Mouse (Mus musculus) cerebellum, postnatal 10 days (tissue): ENCODE results near the gene Osgep.
A peak's percentile ranks its signal among the peaks of the same experiment; 100 is the strongest.
"Not testable (repeated sequence)": the region's sequence is repeated elsewhere in the genome, so short reads cannot be mapped to it uniquely, and the experiment has no call there.

ENCODE experiments used
- DNase-seq, 2 experiments: peaks; one replicate each; pipeline ENCODE4 v3.0.0; 2021; ENCODE audit warnings: mixed read lengths in 2 of 2

The Osgep gene

GRCm38 (mm10) chr14:50875591-50876230, 49.0 kb downstream of the Osgep start:
- no peak for DNase-seq

DNA sequence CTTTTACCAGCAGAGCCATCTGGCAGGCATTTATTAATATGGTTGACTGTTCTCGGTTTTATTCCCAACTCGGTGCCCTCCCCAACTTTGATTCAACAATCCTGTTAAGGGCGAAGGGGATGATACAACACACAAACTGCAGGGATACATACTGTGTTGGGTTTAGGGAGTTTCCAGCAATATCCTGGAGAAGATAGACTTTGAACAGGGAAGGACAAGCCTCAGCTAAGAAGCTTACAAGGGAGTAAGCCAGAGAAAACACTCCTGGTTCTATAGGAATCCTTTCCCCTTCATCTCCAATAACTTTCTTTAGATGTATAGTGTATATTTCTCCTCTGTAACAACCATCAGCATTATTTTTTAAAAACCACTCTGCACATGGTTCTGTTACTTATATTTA, 49.5 kb downstream of the Osgep start:
- no peak for DNase-seq

GRCm38 (mm10) chr14:50871284-50871683, 53.4 kb downstream of the Osgep start:
- no peak for DNase-seq

DNA sequence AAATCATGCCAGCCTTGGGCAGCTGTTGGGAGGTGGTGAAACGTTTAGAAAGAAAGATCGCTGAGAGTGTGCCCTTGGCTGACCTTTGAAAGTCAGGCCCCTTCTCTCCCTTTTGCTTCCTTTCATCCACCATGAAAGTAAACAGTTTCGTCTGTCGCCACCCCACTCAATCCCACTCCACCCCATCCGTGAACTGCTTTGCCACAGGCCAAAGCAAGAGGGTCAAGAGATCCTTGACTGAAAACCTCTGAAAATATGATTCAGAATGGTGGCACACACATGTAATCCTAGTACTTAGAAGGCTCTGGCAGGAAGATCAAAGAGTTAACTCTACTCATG, 53.9 kb downstream of the Osgep start:
- no peak for DNase-seq

DNA sequence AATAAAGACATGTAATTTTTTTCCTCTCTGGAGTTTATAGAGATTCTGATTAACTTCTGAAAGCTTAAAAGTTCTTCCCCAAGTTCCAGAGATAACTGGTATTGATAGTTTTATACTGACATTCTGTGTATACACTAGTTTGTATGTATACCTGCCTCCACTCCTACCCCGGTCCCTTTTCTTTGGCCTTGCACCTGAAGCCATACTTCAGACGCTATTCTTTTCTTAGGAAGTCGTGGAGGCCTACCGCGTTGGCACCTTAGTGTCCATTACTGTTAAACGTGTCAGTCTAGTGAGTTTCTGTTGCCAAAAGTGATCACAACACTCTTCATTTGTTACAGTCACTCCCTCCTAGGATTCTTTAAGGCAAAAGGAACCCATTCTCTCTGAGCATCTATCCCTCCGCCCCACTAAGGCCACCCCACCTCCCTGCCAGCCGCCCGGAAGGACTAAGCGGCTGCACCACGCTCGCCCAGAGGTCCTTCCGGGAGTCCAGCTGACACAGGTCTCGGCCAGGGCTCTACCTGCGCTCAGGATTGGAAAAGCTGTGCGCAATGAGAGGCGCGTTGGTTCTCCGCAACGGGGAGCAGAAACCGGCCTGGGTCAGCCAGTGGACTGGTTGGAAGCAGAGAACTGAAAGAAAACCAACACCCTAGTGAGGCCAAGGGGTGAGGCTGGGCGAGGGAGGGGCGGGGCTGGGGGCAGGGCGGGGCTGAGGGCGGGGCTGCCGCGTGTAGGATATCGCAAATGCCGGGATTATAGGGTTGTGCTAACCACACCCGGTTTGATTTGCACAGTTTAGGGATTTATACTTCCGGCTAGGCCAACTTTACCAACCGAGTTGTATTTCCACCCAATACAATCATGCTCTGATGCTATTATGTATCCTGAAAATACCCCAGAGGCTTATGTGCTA, 54.5 kb downstream of the Osgep start, which contains the start of gene Tep1:
Tep1 (minus strand) TSS at position 672 of the 916 bp plus-strand sequence.
- peak; percentile 83 to 85 for DNase-seq

DNA sequence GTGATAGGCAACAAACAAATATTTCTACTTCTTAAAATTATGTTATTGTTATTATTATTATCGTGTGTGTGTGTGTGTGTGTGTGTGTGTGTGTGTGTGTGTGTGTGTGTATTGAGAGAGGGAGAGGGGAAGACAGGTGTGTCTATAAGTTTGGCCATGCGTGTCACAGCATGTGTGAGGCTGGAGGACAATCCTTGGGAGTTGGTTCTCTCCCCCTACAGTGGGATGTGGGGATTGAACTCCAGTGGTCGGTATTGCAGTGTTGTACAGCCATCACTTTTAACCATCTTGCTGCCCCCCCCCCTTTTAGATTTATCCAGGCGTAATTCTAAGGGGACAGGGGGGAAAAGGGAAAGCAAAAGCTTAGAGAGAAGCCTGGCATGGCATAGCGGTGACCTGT, 56.0 kb downstream of the Osgep start:
- no peak for DNase-seq

DNA sequence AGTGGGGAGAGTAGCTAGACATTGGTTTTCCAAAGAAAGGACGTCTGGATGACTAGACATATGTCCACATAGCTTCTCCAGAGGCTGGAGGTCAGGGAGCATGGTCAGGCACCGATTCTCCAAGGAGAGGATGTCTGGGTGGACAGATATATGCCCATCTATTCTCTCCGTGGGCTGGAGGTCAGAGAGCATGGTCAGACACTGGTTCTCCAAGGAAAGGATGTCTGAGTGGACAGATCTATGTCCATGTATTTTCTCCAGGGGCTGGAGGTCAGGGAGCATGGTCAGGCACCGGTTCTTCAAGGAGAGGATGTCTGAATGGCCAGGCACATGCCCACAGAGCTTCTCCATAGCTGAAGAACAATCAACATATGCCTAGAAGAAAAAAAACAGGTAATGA, 56.5 kb downstream of the Osgep start:
- no peak for DNase-seq

DNA sequence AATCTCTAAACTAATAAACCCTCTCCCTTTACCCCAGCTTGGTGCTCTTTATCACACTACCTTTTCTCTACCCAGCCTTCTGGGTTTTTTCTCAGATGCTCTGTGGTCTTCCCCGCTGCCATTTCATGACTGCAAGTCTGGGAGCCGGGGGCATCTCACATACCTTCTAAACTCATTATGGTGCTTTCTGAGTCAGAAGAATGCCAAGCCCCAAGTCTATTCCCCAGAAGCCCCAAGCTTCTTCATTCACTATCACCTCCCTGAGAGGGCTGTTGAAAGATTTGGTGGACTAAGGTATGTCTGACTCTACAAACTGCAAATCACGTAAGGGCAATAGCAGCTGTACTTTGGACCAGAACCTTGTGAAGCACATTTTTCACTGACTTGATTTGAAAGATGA, 57.7 kb downstream of the Osgep start:
- DNase-seq, result no peak

DNA sequence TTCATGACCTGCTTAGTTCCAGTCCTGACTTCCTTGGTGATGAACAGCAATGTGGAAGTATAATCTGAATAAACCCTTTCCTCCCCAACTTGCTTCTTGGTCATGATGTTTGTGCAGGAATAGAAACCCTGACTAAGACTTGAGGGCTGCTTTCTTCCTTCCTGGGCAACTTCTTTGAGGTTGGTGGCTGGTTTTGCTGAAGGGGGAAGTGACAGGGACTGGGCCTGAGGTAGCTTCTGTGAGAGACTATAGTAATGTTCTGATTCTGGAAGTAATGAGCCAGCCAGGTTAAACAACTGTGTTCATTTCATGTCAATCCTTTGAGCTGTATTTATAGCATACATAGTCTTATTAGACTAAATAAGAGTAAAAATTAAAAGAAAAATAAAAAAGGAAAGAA, 59.7 kb downstream of the Osgep start:
- not testable (repeated sequence) for DNase-seq

DNA sequence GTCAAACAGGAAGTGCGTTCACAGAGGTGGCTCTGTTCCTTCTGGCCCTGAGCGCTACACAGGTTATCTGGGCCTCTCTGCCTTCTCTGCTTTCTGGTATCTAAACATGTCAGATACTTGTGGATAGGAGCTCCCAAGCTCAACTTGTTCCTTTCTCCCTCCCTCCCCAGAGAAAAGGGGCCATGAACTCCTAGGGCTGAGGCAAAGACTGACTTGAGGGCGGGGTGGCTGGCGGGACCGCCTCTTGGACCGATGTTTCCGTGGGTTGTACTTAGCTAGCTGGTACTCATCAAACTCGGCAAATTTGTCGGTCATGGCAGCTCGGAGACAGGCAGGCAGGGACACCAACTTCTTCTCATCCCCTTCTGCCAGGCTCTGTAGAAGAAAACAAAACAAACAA, 62.1 kb downstream of the Osgep start:
- DNase-seq, result no peak
